Mouse (Mus musculus): ENCODE measurements at regions not wholly inside any gene's neighbourhood (a gene's known extent, or its start where the extent isn't known, plus 50 kb on each side); places are given as distances from the start of the nearest gene placed in this dataset.

- TF ChIP-seq GATA1 (IDR thresholded peaks at IDR 0.05; ENCODE audit: low read length) = no peak
- TF ChIP-seq TAL1 (IDR thresholded peaks at IDR 0.05; ENCODE audit: low read length) = no peak
These were observed 360.1 kb upstream of the Tbx3 start for GRCm38 (mm10) chr5:119310178-119310930.
